Mouse (Mus musculus) spleen, adult 2 months (tissue): ENCODE data around the gene Elfn1. TPM values are rescaled to one million over a fixed set of nuclear protein-coding genes. Genes with fewer than 3 reads are reported as not detected.
A peak's percentile ranks its signal among the peaks of the same experiment; 100 is the strongest.

Experiments
- DNase-seq, 2 experiments: peaks; one replicate each; pipeline versions ENCODE4 v3.0.0 to v3.0.0-alpha.2; 2012 to 2021; ENCODE audit warnings: low spot score in 2 of 2, low read depth in 1 of 2
- H3K27ac ChIP-seq: fragments of 200-500 bp; 2 replicates; pipeline ENCODE4 v1.5.1; 2012; ENCODE audit warnings: low read length, inconsistent platforms; ENCODE audit not compliant: insufficient read depth
- H3K27me3 ChIP-seq: fragments of 200-500 bp; 2 replicates; pipeline ENCODE4 v1.6.1; 2012; ENCODE audit warnings: mild to moderate bottlenecking, moderate library complexity, low read length, inconsistent platforms; ENCODE audit not compliant: control insufficient read depth, insufficient read depth
- H3K36me3 ChIP-seq: fragments of 200-500 bp; 2 replicates; pipeline ENCODE4 v1.6.1; 2012; ENCODE audit warnings: mild to moderate bottlenecking, low read length, inconsistent platforms; ENCODE audit not compliant: control insufficient read depth, insufficient read depth
- H3K4me1 ChIP-seq: fragments of 200-500 bp; 2 replicates; pipeline ENCODE4 v1.6.1; 2011; ENCODE audit warnings: inconsistent platforms; ENCODE audit not compliant: control insufficient read depth, insufficient read depth, insufficient read length
- H3K4me3 ChIP-seq: fragments of 200-500 bp; 2 replicates; pipeline ENCODE4 v1.5.1; 2011; ENCODE audit warnings: mild to moderate bottlenecking, inconsistent platforms; ENCODE audit not compliant: insufficient read depth, insufficient read length; ENCODE audit errors: extremely low read depth
- CTCF ChIP-seq: fragments of 200-500 bp; IDR thresholded peaks from 2 replicates; pipeline ENCODE4 v1.5.1; 2011; ENCODE audit warnings: mild to moderate bottlenecking, inconsistent platforms; ENCODE audit not compliant: insufficient read depth, insufficient read length, insufficient replicate concordance; ENCODE audit errors: extremely low read depth
- POLR2A ChIP-seq: fragments of 200-500 bp; IDR thresholded peaks from 2 replicates; pipeline ENCODE4 v1.6.1; 2011; ENCODE audit warnings: low read depth, low read length, inconsistent platforms
- WGBS: fragments of 180-500 bp; shearing (Covaris S2); methylation state at CpG from one replicate; pipeline ENCODE4 v1.1.7; 2018; 5-methylcytosine and 5-hydroxymethylcytosine counted together
- polyA plus RNA-seq: library from polyadenylated mRNA; depleted of rRNA; stranded (reverse); fragments of >200 nt; gene quantifications from 2 replicates; pipeline ENCODE4 v1.2.3, GENCODE M21; 2012

Elfn1 gene
- polyA plus RNA-seq, 1 experiment = 0.40 TPM

- 85% methylated on average over 8 of the region's 8 CpGs for WGBS
- no peak overlapping the region for H3K4me3 ChIP-seq
- no peak overlapping the region for H3K27ac ChIP-seq
- no peak for DNase-seq
- no peaks in the 10 kb centered on the region for H3K27me3 ChIP-seq
- no peak for TF ChIP-seq POLR2A
- no peak for TF ChIP-seq CTCF
- H3K36me3 ChIP-seq = 0 out of 2 replicates have a peak, but pooled peaks cover 2% of the 10 kb centered on the region
- no peaks in the 10 kb centered on the region for H3K4me1 ChIP-seq
These were observed 99.1 kb downstream of the Elfn1 start for GRCm38 (mm10) chr5:140006861-140007260.

- 79% methylated on average over 9 of the region's 9 CpGs for WGBS
- Histone ChIP-seq H3K27ac (no peak overlapping the region), H3K36me3 (0 out of 2 replicates have a peak, but pooled peaks cover 2% of the 10 kb centered on the region), H3K4me3 (no peak overlapping the region), H3K4me1 (no peaks in the 10 kb centered on the region), H3K27me3 (no peaks in the 10 kb centered on the region)
- TF ChIP-seq POLR2A (no peak), CTCF (no peak)
- no peak for DNase-seq
These were observed 100.1 kb downstream of the Elfn1 start for GRCm38 (mm10) chr5:140007656-140008522.

GRCm38 (mm10) chr5:140008523-140008806 is 100.7 kb downstream of the Elfn1 start:
- DNase-seq = no peak
- TF ChIP-seq CTCF (no peak), POLR2A (no peak)
- H3K4me3 ChIP-seq = no peak overlapping the region
- H3K27ac ChIP-seq = no peak overlapping the region
- no peaks in the 10 kb centered on the region for H3K4me1 ChIP-seq
- no peaks in the 10 kb centered on the region for H3K27me3 ChIP-seq
- H3K36me3 ChIP-seq = 0 out of 2 replicates have a peak, but pooled peaks cover 2% of the 10 kb centered on the region
- over 99% methylated on average over 5 of the region's 5 CpGs for WGBS

GRCm38 (mm10) chr5:140009083-140009655 is 101.4 kb downstream of the Elfn1 start:
- no peak overlapping the region for H3K27ac ChIP-seq
- WGBS = 93% methylated on average over 7 of the region's 7 CpGs
- H3K36me3 ChIP-seq = 0 out of 2 replicates have a peak, but pooled peaks cover 2% of the 10 kb centered on the region
- TF ChIP-seq CTCF = no peak
- no peak for TF ChIP-seq POLR2A
- DNase-seq = no peak
- no peaks in the 10 kb centered on the region for H3K4me1 ChIP-seq
- H3K4me3 ChIP-seq = no peak overlapping the region
- H3K27me3 ChIP-seq = no peaks in the 10 kb centered on the region

GRCm38 (mm10) chr5:140010405-140010804 is 102.7 kb downstream of the Elfn1 start:
- TF ChIP-seq POLR2A (no peak), CTCF (no peak)
- H3K4me3 ChIP-seq = no peak overlapping the region
- 84% methylated on average over 3 of the region's 3 CpGs for WGBS

GRCm38 (mm10) chr5:140012286-140012967 is 104.7 kb downstream of the Elfn1 start:
- DNase-seq = no peak
- 0 out of 2 replicates have a peak, but pooled peaks cover 2% of the 10 kb centered on the region for H3K36me3 ChIP-seq
- H3K27ac ChIP-seq = peak overlapping the region; percentile 1; the same call in 1 of the 2 replicates

More at GRCm38 (mm10) chr5:140010405-140010804, 102.7 kb downstream of the Elfn1 start:
- no peak for DNase-seq
- H3K36me3 ChIP-seq = 0 out of 2 replicates have a peak, but pooled peaks cover 2% of the 10 kb centered on the region
- no peaks in the 10 kb centered on the region for H3K4me1 ChIP-seq
- H3K27me3 ChIP-seq = no peaks in the 10 kb centered on the region
- H3K27ac ChIP-seq = no peak overlapping the region

More at GRCm38 (mm10) chr5:140012286-140012967, 104.7 kb downstream of the Elfn1 start:
- H3K4me1 ChIP-seq = no peaks in the 10 kb centered on the region
- H3K27me3 ChIP-seq = no peaks in the 10 kb centered on the region
- H3K4me3 ChIP-seq = no peak overlapping the region
- TF ChIP-seq CTCF = no peak
- TF ChIP-seq POLR2A = no peak
- WGBS = 80% methylated on average over 12 of the region's 12 CpGs
